Mouse (Mus musculus) ES-CJ7 (cell line): ENCODE data around the gene Polr2a.
"Not testable (repeated sequence)": the region's sequence is repeated elsewhere in the genome, so short reads cannot be mapped to it uniquely, and the experiment has no call there.

Experiments
- DNase-seq: peaks from one replicate; pipeline ENCODE4 v3.0.0; 2011; ENCODE audit warnings: low read depth, low spot score

The Polr2a gene

GRCm38 (mm10) chr11:69707480-69707847 is 51.0 kb downstream of the Polr2a start:
- DNase-seq, result no peak

- no peak for DNase-seq
Observed at GRCm38 (mm10) chr11:69706775-69707479, 51.5 kb downstream of the Polr2a start.

GRCm38 (mm10) chr11:69704613-69705010 is 53.8 kb downstream of the Polr2a start:
- peak; percentile 77 for DNase-seq

- DNase-seq, result peak; percentile 94
Observed at GRCm38 (mm10) chr11:69703814-69704612, 54.4 kb downstream of the Polr2a start.

- peak; percentile 64 for DNase-seq
Observed at GRCm38 (mm10) chr11:69703381-69703780, 55.1 kb downstream of the Polr2a start.

GRCm38 (mm10) chr11:69702886-69703285 is 55.6 kb downstream of the Polr2a start:
- not testable (repeated sequence) for DNase-seq

GRCm38 (mm10) chr11:69699595-69699994 is 58.8 kb downstream of the Polr2a start:
- no peak for DNase-seq

- DNase-seq, result peak; percentile 90
Observed at GRCm38 (mm10) chr11:69698574-69698973, 59.9 kb downstream of the Polr2a start.

GRCm38 (mm10) chr11:69697396-69697795 is 61.0 kb downstream of the Polr2a start:
- DNase-seq, result no peak

GRCm38 (mm10) chr11:69695361-69696181 is 62.9 kb downstream of the Polr2a start, which contains the start of the genes Tnfsf12 and Tnfsfm13:
Gene Tnfsf12 (minus strand): TSS chr11:69695849.
Gene Tnfsfm13 (minus strand): TSS chr11:69696098.
- no peak for DNase-seq

- DNase-seq, result no peak
Observed at GRCm38 (mm10) chr11:69695046-69695360, 63.4 kb downstream of the Polr2a start.

GRCm38 (mm10) chr11:69693421-69693965 is 64.9 kb downstream of the Polr2a start:
- no peak for DNase-seq

GRCm38 (mm10) chr11:69692863-69693262 is 65.6 kb downstream of the Polr2a start:
- no peak for DNase-seq

- no peak for DNase-seq
Observed at GRCm38 (mm10) chr11:69692196-69692811, 66.1 kb downstream of the Polr2a start.

- peak; percentile 81 for DNase-seq
Observed at GRCm38 (mm10) chr11:69689891-69690290, 68.5 kb downstream of the Polr2a start.

- DNase-seq, result no peak
Observed at GRCm38 (mm10) chr11:69687061-69687460, 71.4 kb downstream of the Polr2a start.

GRCm38 (mm10) chr11:69686377-69686776 is 72.1 kb downstream of the Polr2a start:
- peak; percentile 72 for DNase-seq

GRCm38 (mm10) chr11:69685526-69686148 is 72.8 kb downstream of the Polr2a start, which contains the start of gene Tnfsf13:
Gene Tnfsf13 (minus strand): TSS chr11:69685784.
- no peak for DNase-seq

- no peak for DNase-seq
Observed at GRCm38 (mm10) chr11:69684936-69685335, 73.5 kb downstream of the Polr2a start.

- DNase-seq, result no peak
Observed at GRCm38 (mm10) chr11:69684128-69684745, 74.2 kb downstream of the Polr2a start.
